Mouse (Mus musculus) induced T-regulatory cell, adult 2 months (primary cell): ENCODE measurements at regions not wholly inside any gene's neighbourhood (a gene's known extent, or its start where the extent isn't known, plus 50 kb on each side); places are given as distances from the start of the nearest gene placed in this dataset.
A peak's percentile ranks its signal among the peaks of the same experiment; 100 is the strongest.

ENCODE experiments used
- DNase-seq: peaks from one replicate; pipeline ENCODE4 v3.0.0-alpha.2; 2012; ENCODE audit warnings: low read depth

- no peak for DNase-seq
Measured at GRCm38 (mm10) chr5:119355471-119355870, 315.0 kb upstream of the Tbx3 start.

- DNase-seq: no peak
Measured at GRCm38 (mm10) chr5:119356051-119356450, 314.4 kb upstream of the Tbx3 start.

GRCm38 (mm10) chr5:119359709-119360108 is 310.8 kb upstream of the Tbx3 start:
- peak; percentile 9 for DNase-seq

GRCm38 (mm10) chr5:119360351-119360750 is 310.1 kb upstream of the Tbx3 start:
- DNase-seq: no peak

- no peak for DNase-seq
Measured at GRCm38 (mm10) chr5:119361406-119362044, 308.9 kb upstream of the Tbx3 start.

GRCm38 (mm10) chr5:119362452-119362851 is 308.0 kb upstream of the Tbx3 start:
- DNase-seq: no peak

- no peak for DNase-seq
Measured at GRCm38 (mm10) chr5:119364250-119364649, 306.2 kb upstream of the Tbx3 start.

GRCm38 (mm10) chr5:119365157-119365556 is 305.3 kb upstream of the Tbx3 start:
- DNase-seq: no peak

GRCm38 (mm10) chr5:119366296-119366695 is 304.2 kb upstream of the Tbx3 start:
- no peak for DNase-seq

- DNase-seq: no peak
Measured at GRCm38 (mm10) chr5:119370481-119370880, 300.0 kb upstream of the Tbx3 start.

- DNase-seq: no peak
Measured at GRCm38 (mm10) chr5:119370931-119371330, 299.5 kb upstream of the Tbx3 start.

- no peak for DNase-seq
Measured at GRCm38 (mm10) chr5:119373774-119374700, 296.4 kb upstream of the Tbx3 start.

- DNase-seq: no peak
Measured at GRCm38 (mm10) chr5:119374861-119375260, 295.6 kb upstream of the Tbx3 start.

- DNase-seq: no peak
Measured at GRCm38 (mm10) chr5:119378261-119378660, 292.2 kb upstream of the Tbx3 start.

GRCm38 (mm10) chr5:119379915-119380432 is 290.5 kb upstream of the Tbx3 start:
- no peak for DNase-seq

- DNase-seq: no peak
Measured at GRCm38 (mm10) chr5:119381495-119381894, 289.0 kb upstream of the Tbx3 start.

GRCm38 (mm10) chr5:119385506-119385905 is 285.0 kb upstream of the Tbx3 start:
- DNase-seq: no peak

- no peak for DNase-seq
Measured at GRCm38 (mm10) chr5:119386821-119387220, 283.6 kb upstream of the Tbx3 start.

GRCm38 (mm10) chr5:119387261-119387660 is 283.2 kb upstream of the Tbx3 start:
- no peak for DNase-seq

- no peak for DNase-seq
Measured at GRCm38 (mm10) chr5:119388841-119389240, 281.6 kb upstream of the Tbx3 start.

- DNase-seq: no peak
Measured at GRCm38 (mm10) chr5:119389384-119389783, 281.1 kb upstream of the Tbx3 start.

GRCm38 (mm10) chr5:119389857-119390256 is 280.6 kb upstream of the Tbx3 start:
- DNase-seq: no peak

GRCm38 (mm10) chr5:119398475-119398874 is 272.0 kb upstream of the Tbx3 start:
- no peak for DNase-seq
